Mouse (Mus musculus): ENCODE results near the gene Qrich1.

The Qrich1 gene

DNA sequence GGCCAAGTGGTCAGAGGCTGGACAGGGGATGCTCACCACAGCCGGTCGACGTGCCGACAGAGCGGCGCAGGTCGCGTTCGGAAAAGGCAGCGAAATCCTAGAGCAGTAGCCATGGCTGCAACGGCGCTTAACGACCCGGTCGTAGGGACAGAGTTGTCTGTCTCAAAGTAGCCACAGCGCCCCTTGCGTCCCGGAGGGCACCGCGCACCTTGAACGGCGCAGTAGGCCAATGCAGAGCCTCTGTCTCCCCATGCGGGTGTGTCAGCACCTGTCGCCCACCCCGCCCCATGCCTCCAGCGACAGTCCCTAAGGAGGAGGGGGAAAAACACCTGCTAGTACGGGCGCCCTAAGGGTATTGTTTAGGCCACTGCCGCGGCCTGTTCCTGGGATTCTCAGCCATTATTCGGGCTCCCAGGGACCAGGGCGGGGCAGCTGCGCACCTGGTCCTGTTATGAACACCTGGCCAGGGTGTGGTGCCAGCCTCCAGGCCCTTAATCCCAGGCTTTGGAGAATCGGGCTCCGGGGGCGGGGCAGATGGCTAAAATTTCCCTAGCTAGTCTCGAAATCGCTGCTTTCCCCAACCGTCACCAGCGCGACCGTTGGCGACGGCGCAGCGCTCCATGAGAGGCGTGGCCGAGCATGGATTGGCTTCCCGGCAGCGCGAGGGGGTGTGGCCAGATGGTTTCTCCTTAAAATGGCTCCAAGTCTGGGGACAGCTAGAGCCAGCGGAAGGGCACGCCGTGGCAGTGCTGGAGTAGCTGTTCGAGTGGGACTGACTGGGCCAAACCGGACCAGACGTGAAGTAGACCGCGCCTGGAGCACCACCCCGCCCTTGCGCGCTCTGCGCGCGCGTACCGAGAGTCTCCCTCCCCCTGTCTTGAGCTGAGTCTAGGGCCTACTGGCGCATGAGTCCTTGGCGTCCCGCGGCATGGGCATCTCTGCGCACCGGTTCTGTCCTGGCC lies 50.5 kb downstream of the Qrich1 start, which contains the start of gene Ndufaf3:
Ndufaf3 (minus strand) TSS at position 620 of the 962 bp plus-strand sequence.
- no peak; the same call in 1 of the 2 replicates for TF ChIP-seq GATA4 (IDR thresholded peaks at IDR 0.05; ENCODE audit: insufficient replicate concordance, low read length)

DNA sequence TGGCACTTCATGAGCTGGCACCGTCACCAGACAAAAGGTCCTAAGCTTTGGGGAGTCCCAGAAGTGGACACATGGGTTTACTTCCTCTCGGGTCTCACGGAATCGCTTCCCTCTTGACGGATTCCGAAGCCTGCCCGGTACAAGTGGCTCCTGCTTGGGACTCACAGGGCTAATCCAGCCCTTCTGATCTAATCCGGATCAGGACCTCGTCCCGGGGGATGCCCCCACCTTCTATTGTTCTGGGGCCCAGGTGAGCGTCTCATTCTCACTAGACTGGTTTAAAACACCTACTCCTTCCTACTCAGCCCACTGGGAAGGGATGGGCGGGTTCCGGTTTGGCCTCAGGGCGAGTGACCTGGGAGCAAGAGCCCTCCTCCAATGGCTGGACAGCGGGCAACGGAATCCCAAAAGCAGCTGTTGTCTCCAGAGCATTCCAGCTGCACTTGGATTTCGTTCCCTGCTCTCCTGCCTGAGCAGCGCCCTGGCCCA lies 51.4 kb downstream of the Qrich1 start:
- TF ChIP-seq GATA4 (IDR thresholded peaks at IDR 0.05; ENCODE audit: insufficient replicate concordance, low read length), result no peak

DNA sequence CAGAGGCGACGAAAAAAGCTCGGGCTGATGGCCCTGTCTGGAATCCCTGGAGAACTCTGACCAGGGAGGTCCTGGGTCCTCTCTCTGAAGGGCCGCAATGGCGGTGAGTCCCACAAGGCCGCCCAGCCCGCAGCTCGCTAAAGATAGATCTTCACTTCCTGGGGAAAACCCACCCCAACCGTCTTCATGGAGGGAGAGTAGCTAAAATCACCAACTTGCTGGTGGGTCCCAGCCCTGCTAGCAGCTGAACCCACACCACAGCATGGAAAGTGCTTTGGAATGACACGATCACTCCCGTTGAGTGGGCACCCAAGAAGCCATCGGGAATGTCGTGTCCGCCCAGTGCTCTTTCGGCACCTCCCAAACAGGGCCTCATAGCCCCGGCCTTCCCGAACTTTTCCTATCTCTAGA lies 51.9 kb downstream of the Qrich1 start:
- TF ChIP-seq GATA4 (IDR thresholded peaks at IDR 0.05; ENCODE audit: insufficient replicate concordance, low read length), result no peak

DNA sequence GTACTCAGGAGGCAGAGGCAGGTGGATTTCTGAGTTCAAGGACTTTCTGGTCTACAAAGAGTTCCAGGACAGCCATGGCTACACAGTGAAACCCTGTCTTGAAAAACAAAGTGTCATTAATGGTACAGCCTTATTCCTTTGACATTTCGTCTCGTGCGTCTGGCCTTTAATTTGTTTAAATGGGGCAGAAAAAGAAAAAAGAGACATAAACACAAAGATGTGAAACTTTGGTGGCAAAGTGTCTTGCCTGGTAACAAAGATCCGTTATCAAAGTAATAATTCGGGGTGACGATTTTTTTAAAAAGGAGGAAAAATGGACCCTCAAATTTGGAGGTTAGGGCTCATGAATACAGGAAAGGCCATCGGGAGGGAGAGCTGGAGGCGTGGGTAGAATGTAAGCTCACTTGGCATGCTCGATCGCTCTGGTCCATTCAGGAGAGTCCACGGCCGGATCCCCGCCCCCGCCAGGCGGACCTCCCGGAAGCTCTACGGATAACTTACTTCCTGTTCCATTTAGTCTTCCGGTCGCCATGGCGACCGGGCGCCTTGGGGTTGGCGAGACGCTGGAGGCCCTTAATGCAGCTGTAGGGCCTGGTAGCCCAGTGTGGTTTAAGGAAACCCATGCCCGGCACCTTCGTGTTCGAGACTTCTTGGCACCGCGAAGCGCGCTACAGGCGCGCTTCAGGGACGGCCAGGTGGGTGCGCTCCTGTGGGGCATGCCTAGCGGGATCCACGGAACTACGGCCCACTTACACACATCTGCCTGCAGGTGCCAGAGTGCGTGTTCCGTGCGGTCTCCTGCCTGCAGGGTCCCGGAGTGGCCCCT lies 53.0 kb downstream of the Qrich1 start, which contains the start of gene Dalrd3:
Dalrd3 (plus strand) TSS at position 506 of the 826 bp plus-strand sequence.
- TF ChIP-seq GATA4 (IDR thresholded peaks at IDR 0.05; ENCODE audit: insufficient replicate concordance, low read length), result peak; percentile 63; the same call in 1 of the 2 replicates

DNA sequence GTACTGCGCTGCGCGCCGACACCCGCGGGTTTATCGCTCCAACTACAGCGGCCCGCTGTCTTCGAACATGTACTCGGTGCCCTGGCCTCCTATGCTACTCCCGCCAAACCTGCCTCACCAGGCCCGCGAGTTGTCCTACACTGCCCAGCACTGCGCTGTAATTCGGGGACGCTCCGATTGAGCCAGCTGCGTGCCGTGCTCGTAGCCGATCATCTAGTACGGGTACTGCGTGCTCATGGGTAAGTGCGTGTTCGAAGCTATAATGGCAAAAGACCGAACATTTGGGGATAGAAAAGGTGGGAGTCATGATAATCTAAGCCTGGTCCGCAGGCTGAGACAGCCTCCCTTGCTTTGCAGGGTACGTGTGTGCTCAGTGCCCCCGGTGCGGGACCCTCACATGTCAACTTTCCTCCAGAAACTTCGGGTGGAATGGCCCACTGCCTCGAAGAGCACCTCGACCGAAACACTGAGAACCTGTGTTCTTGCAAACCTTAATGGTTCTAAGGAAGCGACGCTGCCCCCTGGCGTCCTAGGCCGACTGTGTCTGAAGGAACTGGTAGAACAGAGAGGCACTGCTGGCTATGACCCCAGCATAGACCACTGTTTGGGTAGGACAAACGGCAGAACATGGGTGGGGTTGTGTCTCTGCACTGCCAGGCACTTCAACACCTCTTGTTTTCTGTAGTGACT lies 53.7 kb downstream of the Qrich1 start:
- TF ChIP-seq GATA4 (IDR thresholded peaks at IDR 0.05; ENCODE audit: insufficient replicate concordance, low read length), result no peak

DNA sequence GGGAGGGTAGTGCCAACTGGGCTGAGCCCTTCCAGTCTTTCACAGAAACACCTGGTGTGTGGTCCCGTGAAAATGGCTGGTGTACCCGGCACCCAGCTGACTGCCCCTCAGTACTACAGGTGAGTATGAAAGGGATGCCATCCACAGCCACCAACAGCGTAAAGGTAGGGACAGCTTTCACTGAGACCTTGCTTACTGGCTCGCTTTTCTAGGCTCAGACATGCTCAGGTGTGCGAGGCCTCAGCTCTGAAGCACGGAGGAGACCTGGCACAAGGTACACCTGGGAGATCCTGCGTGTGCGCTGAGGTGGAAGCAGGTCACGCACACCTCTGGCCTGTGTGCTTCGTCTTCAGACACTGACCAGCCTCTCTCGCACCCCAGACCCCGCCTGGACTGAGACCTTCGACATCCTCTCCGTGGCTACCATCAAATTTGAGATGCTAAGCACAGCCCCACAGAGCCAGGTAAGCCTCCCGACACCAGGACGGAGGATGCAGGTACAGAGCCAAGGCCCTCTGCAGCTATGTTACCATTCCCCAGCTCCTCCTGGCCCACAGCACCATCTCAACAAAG lies 54.9 kb downstream of the Qrich1 start:
- no peak for TF ChIP-seq GATA4 (IDR thresholded peaks at IDR 0.05; ENCODE audit: insufficient replicate concordance, low read length)

DNA sequence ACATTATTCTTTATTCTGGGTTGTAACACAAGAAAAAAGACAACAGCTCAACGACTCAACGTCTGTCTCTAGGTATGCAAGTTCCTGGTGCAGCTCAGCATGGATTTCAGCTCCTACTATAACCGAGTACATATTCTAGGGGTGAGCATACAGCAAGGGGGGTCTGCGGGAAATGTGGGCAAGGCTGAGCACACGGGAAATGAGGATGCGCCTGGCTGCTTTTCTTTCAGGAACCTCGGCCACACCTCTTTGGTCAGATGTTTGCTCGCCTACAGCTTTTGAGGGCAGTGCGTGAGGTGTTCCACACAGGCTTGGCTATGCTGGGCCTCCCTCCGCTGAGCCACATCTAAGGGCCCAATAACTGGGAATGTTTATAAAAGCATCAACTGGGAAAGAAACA lies 55.7 kb downstream of the Qrich1 start:
- TF ChIP-seq GATA4 (IDR thresholded peaks at IDR 0.05; ENCODE audit: insufficient replicate concordance, low read length), result no peak

DNA sequence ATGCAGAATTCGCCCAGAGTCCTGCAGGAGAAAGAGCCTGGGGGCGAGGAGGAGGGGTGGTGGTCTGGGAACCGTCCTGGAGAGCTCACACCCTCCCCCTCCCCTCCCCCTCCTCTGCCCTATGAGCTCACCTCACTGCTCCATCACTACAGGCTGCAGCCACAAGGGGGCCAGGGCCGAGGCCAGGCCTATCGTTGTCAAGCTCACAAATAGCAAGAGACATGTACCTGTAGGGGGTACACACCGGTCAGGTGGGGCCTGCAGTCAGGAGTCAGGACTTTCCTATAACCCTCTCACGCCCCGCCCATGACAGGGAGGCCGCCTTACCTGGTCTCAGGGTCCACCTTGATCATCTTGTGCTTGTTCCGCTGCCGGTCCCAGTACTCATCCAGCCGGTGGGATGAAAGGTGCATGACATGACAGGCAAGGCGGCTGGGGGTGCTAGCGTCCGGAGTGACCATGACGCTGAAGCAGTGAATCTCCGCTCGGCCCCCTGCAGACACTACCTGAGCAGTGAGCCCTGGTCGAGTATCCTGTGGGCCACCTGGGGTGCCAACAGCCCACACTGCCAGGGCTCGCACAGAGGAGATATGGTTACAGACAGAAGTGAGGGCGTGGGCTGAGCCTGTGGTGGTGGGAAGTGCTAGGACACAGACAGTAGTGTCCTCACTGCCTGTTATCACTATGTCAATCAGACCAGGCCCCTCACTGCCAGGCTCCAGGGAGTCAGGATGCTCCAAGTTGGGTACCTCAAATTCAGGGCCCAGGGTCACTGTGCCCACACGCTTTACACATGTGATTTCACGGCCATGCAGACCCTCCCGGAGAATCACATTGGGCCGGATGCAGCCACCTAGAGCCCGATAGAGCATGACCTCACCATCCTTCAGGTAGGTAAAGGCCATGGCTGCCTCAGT lies 57.4 kb downstream of the Qrich1 start:
- no peak for TF ChIP-seq GATA4 (IDR thresholded peaks at IDR 0.05; ENCODE audit: insufficient replicate concordance, low read length)

DNA sequence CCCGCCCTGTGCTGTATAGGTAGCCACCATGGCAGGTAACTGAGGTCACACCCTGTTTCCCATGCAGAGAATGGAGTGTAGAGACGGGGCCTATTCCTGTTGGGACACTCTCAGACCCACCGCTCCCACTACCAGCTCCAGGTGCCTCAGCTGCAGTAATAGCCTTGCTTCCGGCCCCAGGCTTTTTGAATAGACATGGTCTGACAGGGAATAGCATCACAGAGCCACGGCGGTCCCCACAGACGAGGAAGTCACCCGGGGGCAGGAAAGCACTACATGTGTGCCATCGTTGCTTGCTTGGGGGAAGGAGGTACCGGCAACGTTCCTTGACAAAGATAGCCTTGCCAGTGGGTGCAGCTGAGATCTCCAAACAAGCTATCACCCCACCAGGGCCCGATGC lies 58.3 kb downstream of the Qrich1 start:
- TF ChIP-seq GATA4 (IDR thresholded peaks at IDR 0.05; ENCODE audit: insufficient replicate concordance, low read length), result no peak

DNA sequence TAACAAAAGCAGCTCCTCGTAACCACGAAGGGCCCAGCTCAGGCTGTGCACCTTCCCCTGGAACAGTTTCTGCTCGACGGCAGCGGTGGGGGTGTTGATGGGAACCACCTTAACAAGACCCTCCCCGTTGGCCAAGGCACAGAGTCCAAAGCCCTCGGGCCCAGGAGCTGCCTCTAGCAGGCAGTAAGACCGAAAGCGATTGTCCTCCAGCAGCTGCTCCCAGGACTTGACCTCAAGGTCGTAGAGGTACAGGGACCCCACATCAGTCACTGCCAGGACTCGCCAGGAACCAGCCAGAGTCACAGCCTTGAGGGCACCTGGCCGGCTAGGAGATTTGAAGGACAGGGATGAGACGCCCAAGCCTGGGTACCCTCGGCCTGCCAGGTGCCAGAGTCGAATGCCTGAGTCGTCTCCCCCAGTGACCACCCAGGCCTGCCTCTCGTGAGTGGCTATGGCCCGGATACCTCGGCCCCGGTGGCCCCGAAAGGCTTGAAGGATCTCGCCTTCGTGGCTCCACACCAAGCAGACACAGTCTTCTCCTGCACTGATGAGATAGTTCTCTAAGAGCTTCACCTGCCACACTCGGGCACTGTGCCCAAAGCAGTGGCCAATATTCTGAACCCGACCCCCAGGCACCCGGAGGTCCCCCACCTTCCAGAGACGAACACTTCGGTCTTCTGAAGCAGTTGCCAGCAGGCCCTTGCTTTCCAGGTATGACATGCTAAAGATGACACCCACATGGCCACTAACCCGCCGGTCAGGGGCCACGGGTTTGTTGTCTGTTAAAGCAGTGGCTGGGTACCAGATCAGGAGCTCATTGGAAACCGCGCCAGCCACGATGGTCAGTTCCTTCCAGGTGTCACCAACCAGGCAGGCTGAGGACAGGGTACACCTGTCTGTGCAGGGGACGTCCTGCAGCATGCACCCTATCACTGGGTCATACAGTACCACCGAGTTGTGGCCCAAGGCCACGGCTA lies 59.0 kb downstream of the Qrich1 start:
- TF ChIP-seq GATA4 (IDR thresholded peaks at IDR 0.05; ENCODE audit: insufficient replicate concordance, low read length), result no peak

DNA sequence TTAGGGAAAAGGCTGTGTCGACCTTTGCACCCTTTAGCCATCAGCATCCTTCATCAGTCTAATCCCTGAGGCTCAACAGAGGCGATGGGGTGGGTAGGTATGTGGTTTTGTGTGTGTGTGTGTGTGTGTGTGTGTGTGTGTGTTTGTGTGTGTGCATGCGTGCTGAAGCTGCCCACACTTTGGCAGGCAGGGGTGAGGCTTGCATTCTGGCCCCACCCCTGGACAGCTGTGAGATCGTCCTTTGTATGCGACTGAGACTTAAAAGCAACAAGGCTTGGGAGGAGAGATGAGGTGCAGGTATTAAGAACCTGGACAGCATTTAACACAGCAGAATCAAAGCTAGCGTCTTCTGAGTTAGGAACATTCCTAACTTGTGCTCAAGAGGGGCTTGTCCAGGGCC lies 60.4 kb downstream of the Qrich1 start:
- no peak for TF ChIP-seq GATA4 (IDR thresholded peaks at IDR 0.05; ENCODE audit: insufficient replicate concordance, low read length)

DNA sequence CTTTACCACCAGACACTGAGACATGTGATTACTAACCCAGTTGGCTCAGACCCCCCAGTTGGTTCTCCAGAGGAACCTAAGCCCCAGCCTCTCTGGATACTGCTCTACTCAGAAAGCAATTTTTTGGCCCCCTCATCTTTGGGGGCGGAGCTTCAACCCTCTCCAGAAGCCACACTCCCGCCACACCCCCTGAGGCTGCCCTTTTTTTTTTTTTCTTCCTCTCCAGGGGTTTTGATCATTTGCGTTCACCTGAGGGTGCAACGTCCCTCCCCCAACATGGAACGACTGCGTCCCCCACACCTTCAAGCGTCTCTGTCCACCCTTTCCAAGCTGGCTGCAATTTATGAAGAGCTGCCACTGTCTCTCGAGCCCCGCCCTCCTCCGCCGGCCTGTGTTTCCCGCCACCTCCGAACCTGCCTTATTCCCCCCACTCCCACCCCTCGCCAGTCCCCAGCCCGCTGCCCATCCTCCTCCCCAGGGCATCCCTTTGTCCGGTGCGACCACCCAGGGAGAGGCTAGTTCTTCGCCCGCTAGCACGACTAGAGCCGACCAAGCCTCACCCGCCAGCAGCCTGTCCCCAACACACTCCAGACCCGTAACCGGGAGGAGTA lies 61.4 kb downstream of the Qrich1 start:
- no peak for TF ChIP-seq GATA4 (IDR thresholded peaks at IDR 0.05; ENCODE audit: insufficient replicate concordance, low read length)

All from liver, adult (tissue).